In genomic region chr5:73481401-73481800, GRCm38 (mm10) we compare ENCODE assay signal across 17 mouse cellular contexts.
"Had no signal": no experiment of that assay in that cellular context is flagged by ENCODE, and none has a peak within 500 bp of the region (broad histone marks: within the 10 kb centered on the region; RNA-seq: fewer than 3 reads in every experiment).

No protein-coding gene starts in this region.

- DNase-seq: retina, postnatal 1 day; right cerebral cortex, adult 18-20 months; right cerebral cortex, postnatal 14 days; right cerebral cortex, postnatal 25 days; right cerebral cortex, postnatal 4 days; spleen, adult 18-20 months; thymus, adult 18-20 months; thymus, adult 2 months; thymus, postnatal 14 days; thymus, postnatal 25 days; thymus, postnatal 36 days; thymus, postnatal 4 days had no signal

- H3K4me2 ChIP-seq: neural tube, embryonic 12.5 days; neural tube, embryonic 13.5 days; neural tube, embryonic 15.5 days; stomach, embryonic 15.5 days had no signal

- H3K9ac ChIP-seq: neural tube, embryonic 12.5 days; neural tube, embryonic 13.5 days; neural tube, embryonic 15.5 days; stomach, embryonic 15.5 days had no signal

- H3K36me3 ChIP-seq: neural tube, embryonic 12.5 days; neural tube, embryonic 13.5 days; neural tube, embryonic 15.5 days; stomach, embryonic 15.5 days had no signal

- H3K9me3 ChIP-seq: neural tube, embryonic 12.5 days; neural tube, embryonic 13.5 days; neural tube, embryonic 15.5 days; stomach, embryonic 15.5 days had no signal

- H3K4me1 ChIP-seq: stomach, embryonic 15.5 days had no signal

- H3K27me3 ChIP-seq: neural tube, embryonic 12.5 days; neural tube, embryonic 13.5 days; neural tube, embryonic 15.5 days; stomach, embryonic 15.5 days had no signal

- H3K4me3 ChIP-seq: neural tube, embryonic 12.5 days; neural tube, embryonic 13.5 days; neural tube, embryonic 15.5 days; stomach, embryonic 15.5 days had no signal

- H3K27ac ChIP-seq: neural tube, embryonic 12.5 days; neural tube, embryonic 13.5 days; neural tube, embryonic 15.5 days; stomach, embryonic 15.5 days; stomach, postnatal 0 days had no signal
